22 mouse cellular contexts compared by ENCODE assay signal in the genomic region with DNA sequence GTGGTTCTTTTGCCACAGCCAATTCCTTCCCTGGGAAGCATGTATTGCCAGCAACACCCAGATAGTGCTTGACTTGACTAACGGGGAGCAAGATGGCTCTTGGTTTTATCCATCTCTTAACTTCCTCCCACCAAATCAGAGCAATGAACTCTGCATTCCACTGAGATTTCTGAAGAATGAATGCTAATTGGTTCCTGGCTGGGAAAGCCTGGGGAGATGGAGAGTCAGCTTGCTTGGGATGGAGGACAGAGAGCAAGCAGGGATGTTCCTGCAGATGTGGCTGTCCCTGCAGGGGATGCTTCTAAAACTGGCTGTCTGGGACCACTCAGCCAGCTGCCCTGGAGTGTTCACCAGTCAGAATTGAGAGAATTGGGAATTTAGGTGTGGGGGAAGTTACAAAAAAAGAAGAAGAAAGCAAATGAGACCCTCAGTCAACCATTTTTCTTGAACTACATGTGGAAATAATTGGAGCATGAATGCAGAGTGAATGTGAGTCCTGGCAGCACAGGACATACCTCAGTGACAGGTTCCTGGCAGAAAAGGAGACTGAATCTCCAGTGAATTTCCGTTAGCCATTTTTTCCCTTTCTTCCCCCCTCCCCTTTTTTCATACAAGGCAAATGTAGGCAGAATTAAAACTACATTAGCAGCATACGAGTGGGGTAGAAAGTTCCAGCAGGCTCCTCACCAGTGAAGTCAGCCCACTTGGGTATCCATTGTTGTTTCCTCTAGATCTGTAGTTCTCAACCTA. TPM values are rescaled to one million over a fixed set of nuclear protein-coding genes. Genes with fewer than 3 reads are reported as not detected.
A peak's percentile ranks its signal among the peaks of the same experiment; 100 is the strongest.
DNase-seq lines count a peak whose midpoint lies in the region; ATAC-seq and TF ChIP-seq lines count a peak whose summit lies in the region.
"Had no signal": no experiment of that assay in that cellular context is flagged by ENCODE, and none has a peak within 500 bp of the region (broad histone marks: within the 10 kb centered on the region; RNA-seq: fewer than 3 reads in every experiment).

No protein-coding gene starts in this region.

- peaks cover 33% of the 10 kb centered on the region for H3K4me1 ChIP-seq in heart, embryonic 16.5 days (ENCODE audit: control insufficient read depth, insufficient read depth, low read length)
- H3K4me1 ChIP-seq in lung, embryonic 15.5 days: peaks cover 24% of the 10 kb centered on the region
- peaks cover 66% of the 10 kb centered on the region for H3K4me1 ChIP-seq in embryonic facial prominence, embryonic 13.5 days
- peaks cover 37% of the 10 kb centered on the region for H3K4me1 ChIP-seq in limb, embryonic 14.5 days (ENCODE audit: control insufficient read depth, insufficient read depth, low read length)
- H3K4me1 ChIP-seq: liver, embryonic 13.5 days had no signal

- no peak overlapping the region for H3K4me3 ChIP-seq in heart, embryonic 16.5 days (ENCODE audit: low read length)
- no peak overlapping the region for H3K4me3 ChIP-seq in lung, embryonic 15.5 days
- H3K4me3 ChIP-seq in embryonic facial prominence, embryonic 13.5 days: no peak overlapping the region
- no peak overlapping the region for H3K4me3 ChIP-seq in limb, embryonic 14.5 days (replicated peaks; ENCODE audit: low read length)
- H3K4me3 ChIP-seq: erythroblast, embryonic 14.5 days; forebrain, embryonic 15.5 days; liver, embryonic 13.5 days; midbrain, embryonic 15.5 days had no signal

- intact Hi-C loops in heart, postnatal 36 days (cut with DNase I): no loop called here

- DNase-seq in heart, postnatal 36 days: no peak
- DNase-seq in lung, postnatal 25 days (ENCODE audit: low spot score): no peak
- DNase-seq in limb, embryonic 14.5 days (ENCODE audit: low spot score): peak; percentile 60
- no peak for DNase-seq in thymus, postnatal 14 days
- DNase-seq: adrenal gland, postnatal 25 days; cerebellum, adult 8-10 months; kidney, postnatal 14 days; liver, embryonic 13.5 days; right cerebral cortex, postnatal 14 days; thymus, adult 18-20 months had no signal

- H3K36me3 ChIP-seq in heart, embryonic 16.5 days (ENCODE audit: control insufficient read depth, insufficient read depth): peaks cover 39% of the 10 kb centered on the region
- H3K36me3 ChIP-seq in lung, embryonic 15.5 days: peaks cover 49% of the 10 kb centered on the region
- peaks cover 57% of the 10 kb centered on the region for H3K36me3 ChIP-seq in embryonic facial prominence, embryonic 13.5 days
- H3K36me3 ChIP-seq in limb, embryonic 14.5 days (ENCODE audit: control insufficient read depth, insufficient read depth, low read length): peaks cover 58% of the 10 kb centered on the region
- H3K36me3 ChIP-seq: forebrain, embryonic 15.5 days; liver, embryonic 13.5 days; midbrain, embryonic 15.5 days had no signal

- no peak for TF ChIP-seq POLR2A in limb, embryonic 14.5 days (IDR thresholded peaks at IDR 0.05; ENCODE audit: borderline replicate concordance, extremely low read depth, insufficient read depth, insufficient read length)

- H3K9me3 ChIP-seq in heart, embryonic 16.5 days (replicated peaks; ENCODE audit: control insufficient read depth, low read length): peaks cover 13% of the 10 kb centered on the region
- peaks cover 5% of the 10 kb centered on the region; the same call in 1 of the 2 replicates for H3K9me3 ChIP-seq in lung, embryonic 15.5 days
- no peaks in the 10 kb centered on the region for H3K9me3 ChIP-seq in embryonic facial prominence, embryonic 13.5 days
- H3K9me3 ChIP-seq in limb, embryonic 14.5 days (ENCODE audit: control insufficient read depth, low read length): no peaks in the 10 kb centered on the region
- H3K9me3 ChIP-seq: forebrain, embryonic 15.5 days; liver, embryonic 13.5 days; midbrain, embryonic 15.5 days had no signal

- no peaks in the 10 kb centered on the region for H3K27me3 ChIP-seq in heart, embryonic 16.5 days (ENCODE audit: control insufficient read depth, insufficient read depth, low read length)
- no peaks in the 10 kb centered on the region for H3K27me3 ChIP-seq in lung, embryonic 15.5 days
- H3K27me3 ChIP-seq in embryonic facial prominence, embryonic 13.5 days: no peaks in the 10 kb centered on the region
- H3K27me3 ChIP-seq in limb, embryonic 14.5 days (ENCODE audit: control insufficient read depth, insufficient read depth, low read length): no peaks in the 10 kb centered on the region
- H3K27me3 ChIP-seq: forebrain, embryonic 15.5 days; liver, embryonic 13.5 days; midbrain, embryonic 15.5 days had no signal

- peak overlapping the region; percentile 73 for H3K27ac ChIP-seq in heart, embryonic 16.5 days (ENCODE audit: low read length)
- H3K27ac ChIP-seq in lung, embryonic 15.5 days: 0 out of 2 replicates have a peak overlapping the region, but pooled peaks have one; percentile 46
- H3K27ac ChIP-seq in embryonic facial prominence, embryonic 13.5 days: peak overlapping the region; percentile 83
- H3K27ac ChIP-seq in limb, embryonic 14.5 days (replicated peaks; ENCODE audit: low read depth, low read length): peak overlapping the region; percentile 40; the same call in 1 of the 2 replicates
- H3K27ac ChIP-seq: forebrain, embryonic 15.5 days; liver, embryonic 13.5 days; midbrain, embryonic 15.5 days had no signal

- H3K9ac ChIP-seq in heart, embryonic 16.5 days (ENCODE audit: low read length): no peak overlapping the region
- H3K9ac ChIP-seq in lung, embryonic 15.5 days: no peak overlapping the region
- H3K9ac ChIP-seq in embryonic facial prominence, embryonic 13.5 days: no peak overlapping the region
- H3K9ac ChIP-seq in limb, embryonic 14.5 days (ENCODE audit: low read depth, low read length, severe bottlenecking): no peak overlapping the region
- H3K9ac ChIP-seq: forebrain, embryonic 15.5 days; liver, embryonic 13.5 days; midbrain, embryonic 15.5 days had no signal

- no peak for ATAC-seq in heart, embryonic 16.5 days (replicated peaks; ENCODE audit: extremely low read depth, insufficient read depth, low FRiP score)
- ATAC-seq in lung, embryonic 15.5 days (ENCODE audit: borderline replicate concordance, extremely low read depth, low FRiP score, low TSS enrichment): no peak
- no peak for ATAC-seq in embryonic facial prominence, embryonic 13.5 days (ENCODE audit: insufficient number of reproducible peaks, insufficient read depth, low FRiP score, low TSS enrichment, low read depth)
- no peak for ATAC-seq in limb, embryonic 14.5 days (ENCODE audit: low FRiP score, low read depth)
- ATAC-seq: CD4-positive, CD25-positive, alpha-beta regulatory T cell, adult 4 months; forebrain, embryonic 15.5 days; hindbrain, embryonic 16.5 days; midbrain, embryonic 15.5 days had no signal

- H3K4me2 ChIP-seq in heart, embryonic 16.5 days (ENCODE audit: low read depth, low read length): no peak overlapping the region
- H3K4me2 ChIP-seq in lung, embryonic 15.5 days: no peak overlapping the region
- H3K4me2 ChIP-seq in embryonic facial prominence, embryonic 13.5 days: no peak overlapping the region; the same call in 1 of the 2 replicates
- H3K4me2 ChIP-seq in limb, embryonic 14.5 days (replicated peaks; ENCODE audit: low read depth, low read length, severe bottlenecking): no peak overlapping the region
- H3K4me2 ChIP-seq: forebrain, embryonic 15.5 days; liver, embryonic 13.5 days; midbrain, embryonic 15.5 days had no signal

- 50% methylated on average over 3 of the region's 3 CpGs for WGBS in heart, embryonic 16.5 days
- 56% methylated on average over 3 of the region's 3 CpGs for WGBS in lung, embryonic 15.5 days
- 32% methylated on average over 3 of the region's 3 CpGs for WGBS in embryonic facial prominence, embryonic 13.5 days
- WGBS in limb, embryonic 14.5 days: 68% methylated on average over 3 of the region's 3 CpGs

RNA-seq across cellular contexts. Expression of a gene that starts 29.2 kb away (rescaled TPM):
- 420 and 441 TPM in 2 replicates for polyA plus RNA-seq in heart, embryonic 16.5 days (2015; fragmentation: Nextera tagmentation; extraction: Ambion mirVana)
- total RNA-seq in heart, postnatal 36 days (2021): 100 to 1,000 TPM in 1 of 2 experiments, 10 to 100 TPM in 1; 80.0 to 103 TPM
- polyA plus RNA-seq in lung, embryonic 15.5 days (2015; fragmentation: Nextera tagmentation; extraction: Ambion mirVana): 520 and 550 TPM in 2 replicates
- polyA plus RNA-seq in embryonic facial prominence, embryonic 13.5 days (2015; fragmentation: Nextera tagmentation; extraction: Ambion mirVana): 683 and 792 TPM in 2 replicates
- polyA plus RNA-seq in limb, embryonic 14.5 days (2012; rRNA removed): 478 and 520 TPM in 2 replicates
- 865 and 910 TPM in 2 replicates for polyA plus RNA-seq in limb, embryonic 14.5 days (2014; fragmentation: Nextera tagmentation; extraction: Ambion mirVana)
- total RNA-seq: granulocyte monocyte progenitor cell, adult 5-6 weeks had no signal

RNA-seq across cellular contexts. Expression of a gene that starts 55.0 kb away (rescaled TPM):
- polyA plus RNA-seq in heart, embryonic 16.5 days (2015; fragmentation: Nextera tagmentation; extraction: Ambion mirVana): 10.2 and 12.1 TPM in 2 replicates
- total RNA-seq in heart, postnatal 36 days (2021): 1 to 10 TPM; 1.0 to 1.1 TPM
- polyA plus RNA-seq in lung, embryonic 15.5 days (2015; fragmentation: Nextera tagmentation; extraction: Ambion mirVana): 0.22 and 0.38 TPM in 2 replicates
- 0.23 and 0.25 TPM in 2 replicates for polyA plus RNA-seq in embryonic facial prominence, embryonic 13.5 days (2015; fragmentation: Nextera tagmentation; extraction: Ambion mirVana)
- 0.15 and 0.20 TPM in 2 replicates for polyA plus RNA-seq in limb, embryonic 14.5 days (2012; rRNA removed)
- polyA plus RNA-seq in limb, embryonic 14.5 days (2014; fragmentation: Nextera tagmentation; extraction: Ambion mirVana): not detected in 2 replicates
- total RNA-seq: gastrocnemius, adult 18-20 months; granulocyte monocyte progenitor cell, adult 5-6 weeks; megakaryocyte, adult 5-6 weeks; MEL had no signal
- polyA plus RNA-seq: CD4-positive, CD25-positive, alpha-beta regulatory T cell, adult 4 months; erythroblast, embryonic 14.5 days; hindbrain, embryonic 16.5 days; liver, embryonic 13.5 days; midbrain, embryonic 15.5 days had no signal
